Mouse (Mus musculus) layer of hippocampus, postnatal 36 days (tissue): ENCODE measurements around the gene Kif19a. TPM values are rescaled to one million over a fixed set of nuclear protein-coding genes. Genes with fewer than 3 reads are reported as not detected.
A peak's percentile ranks its signal among the peaks of the same experiment; 100 is the strongest.

Experiments used
- DNase-seq, 2 experiments: peaks; one replicate each; pipeline ENCODE4 v3.0.0; 2022
- total RNA-seq, 2 experiments: library from RNA; stranded (reverse); gene quantifications; 2 replicates each; pipeline ENCODE4 v1.2.3; 2021

Kif19a gene
- total RNA-seq, 2 experiments from 2014 or later = 4.0 to 6.1 TPM

DNA sequence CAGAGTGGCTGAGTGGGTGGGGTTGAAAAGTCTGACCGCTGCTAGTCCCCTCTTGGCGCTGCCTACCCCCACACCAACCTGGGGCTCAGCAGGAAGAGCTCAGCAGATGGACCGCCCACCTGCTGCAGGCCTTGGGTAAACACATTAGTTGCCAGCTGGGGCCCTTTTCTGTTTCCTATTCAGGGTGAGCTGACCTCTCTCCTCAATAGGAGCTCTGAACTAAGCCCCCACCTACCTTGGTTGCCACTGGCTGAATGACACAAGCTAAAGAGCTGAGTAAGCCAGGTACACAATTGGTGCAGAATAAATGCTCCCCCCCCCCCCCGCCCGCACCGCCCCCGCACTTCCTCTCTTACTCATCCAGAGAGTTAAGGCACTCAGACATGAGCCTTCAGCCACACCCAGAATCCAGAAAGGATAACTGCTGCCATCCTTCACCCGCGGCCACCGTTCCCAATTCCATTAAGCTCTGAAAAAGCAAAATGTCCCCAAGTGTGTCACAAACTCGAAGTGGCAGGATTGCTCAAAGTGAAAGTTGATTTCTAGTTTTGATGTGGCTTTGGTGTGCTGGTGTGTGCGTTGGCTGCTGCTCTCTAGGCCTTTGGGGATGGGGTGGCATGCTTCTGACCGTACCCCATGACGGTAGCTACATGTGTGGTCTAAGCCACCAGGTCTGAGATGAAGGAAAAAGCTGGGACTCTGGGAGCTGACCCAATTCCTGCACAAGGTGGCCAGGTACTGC is 42.7 kb downstream of the Kif19a start:
- DNase-seq = no peak

GRCm38 (mm10) chr11:114809371-114809770 is 44.2 kb downstream of the Kif19a start:
- no peak for DNase-seq

- no peak for DNase-seq
Measured at GRCm38 (mm10) chr11:114810344-114810743, 45.2 kb downstream of the Kif19a start.

DNA sequence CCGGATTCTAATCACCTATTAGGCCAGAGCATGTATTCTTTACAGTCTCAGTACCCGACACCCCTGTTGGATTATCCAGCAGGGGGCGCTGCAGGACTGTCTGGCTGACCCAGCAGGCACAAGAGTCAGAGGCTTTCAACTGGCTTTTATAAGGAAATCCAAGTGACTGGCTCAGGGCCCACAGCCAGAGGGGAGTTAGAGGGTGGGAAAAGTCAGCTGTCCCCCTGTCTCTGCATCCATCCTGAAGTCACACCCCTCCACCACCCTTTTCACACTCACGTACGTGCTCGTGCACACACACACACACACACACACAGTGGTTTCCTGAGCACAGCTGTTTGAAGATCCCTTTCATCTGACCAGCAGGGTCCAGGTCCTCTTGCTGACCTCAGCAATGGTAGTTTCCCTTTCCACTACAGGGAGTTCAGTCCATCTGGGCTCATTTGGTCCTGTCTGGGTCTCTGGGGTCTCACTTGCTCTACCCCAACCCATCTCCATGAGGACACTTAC is 47.6 kb downstream of the Kif19a start:
- DNase-seq = peak; percentile 85 to 91

- DNase-seq = no peak
Measured at GRCm38 (mm10) chr11:114814873-114815592, 49.8 kb downstream of the Kif19a start.

DNA sequence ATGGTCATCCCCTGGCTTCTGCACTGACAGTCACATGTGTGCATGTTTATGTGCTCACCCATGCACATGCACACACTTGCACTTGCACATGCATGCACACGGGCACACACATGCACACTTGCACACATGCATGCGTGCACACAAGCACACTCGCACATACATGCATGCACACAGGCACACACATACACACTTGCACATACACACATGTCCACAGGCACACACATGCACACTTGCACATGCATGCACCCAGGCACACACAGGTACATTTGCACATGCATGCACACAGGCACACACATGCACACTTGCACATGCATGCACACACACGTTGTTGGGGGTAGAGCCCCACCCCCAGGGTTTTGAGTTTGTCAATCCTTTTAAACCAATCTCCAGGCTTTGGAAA is 51.7 kb downstream of the Kif19a start:
- no peak for DNase-seq

DNA sequence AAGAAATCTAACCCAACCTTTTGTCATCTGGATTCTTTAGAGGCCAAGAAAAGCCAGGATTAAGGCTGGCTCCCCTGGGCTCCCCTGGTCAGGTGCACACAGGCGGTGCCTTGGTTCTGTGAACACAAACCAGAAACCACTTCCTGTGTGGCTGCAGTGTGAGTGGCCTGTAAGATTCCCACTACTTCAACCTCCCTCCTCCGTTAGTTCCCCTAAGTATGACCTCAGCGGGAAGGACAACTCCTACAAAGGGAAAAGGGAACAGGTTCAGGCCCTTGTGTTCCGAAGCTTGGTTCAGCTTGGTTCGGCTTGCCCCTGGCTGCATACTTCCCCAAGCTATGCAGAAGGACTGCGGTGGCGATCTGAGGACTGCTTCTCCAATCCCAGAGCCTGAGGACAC is 53.0 kb downstream of the Kif19a start:
- no peak for DNase-seq

DNA sequence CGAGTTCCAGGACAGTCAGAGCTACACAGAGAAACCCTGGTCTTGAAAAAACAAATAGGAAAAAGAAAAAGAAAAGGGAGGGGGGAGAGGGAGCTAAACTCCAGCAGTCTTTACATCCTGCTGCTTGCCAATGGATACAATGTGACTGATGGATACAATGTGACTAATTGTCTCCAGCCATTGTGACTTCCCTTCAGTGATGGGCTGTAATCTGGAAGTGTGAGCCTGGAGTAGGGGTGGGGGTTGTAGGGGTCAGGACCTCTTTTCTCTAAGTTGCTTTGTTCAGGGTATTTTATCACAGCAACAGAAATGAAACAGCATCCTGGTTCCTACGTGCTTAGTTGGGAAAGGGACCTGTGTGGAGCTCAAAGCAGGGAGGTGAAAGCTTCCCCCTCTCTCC is 53.9 kb downstream of the Kif19a start:
- no peak for DNase-seq

GRCm38 (mm10) chr11:114820444-114820843 is 55.3 kb downstream of the Kif19a start:
- no peak for DNase-seq

DNA sequence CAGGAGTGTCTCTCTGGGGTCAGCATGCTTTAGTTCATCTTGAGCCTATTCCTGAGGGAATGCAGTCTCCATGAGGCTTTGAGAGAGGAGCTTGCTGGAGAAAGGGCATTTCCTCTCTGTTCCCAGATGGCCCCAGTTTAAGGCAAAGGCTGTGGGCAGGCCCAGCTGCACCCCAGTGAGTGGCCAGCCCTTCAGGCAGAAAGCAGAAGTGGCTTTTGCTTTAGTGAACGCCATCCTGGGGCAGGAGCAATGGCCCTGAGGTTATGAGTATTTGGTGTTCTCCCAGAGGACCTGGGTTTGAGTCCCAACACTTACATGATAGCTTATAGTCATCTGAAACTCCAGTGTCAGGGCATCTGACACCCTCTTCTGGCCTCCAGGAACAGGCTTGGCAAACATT is 56.1 kb downstream of the Kif19a start:
- no peak for DNase-seq

DNA sequence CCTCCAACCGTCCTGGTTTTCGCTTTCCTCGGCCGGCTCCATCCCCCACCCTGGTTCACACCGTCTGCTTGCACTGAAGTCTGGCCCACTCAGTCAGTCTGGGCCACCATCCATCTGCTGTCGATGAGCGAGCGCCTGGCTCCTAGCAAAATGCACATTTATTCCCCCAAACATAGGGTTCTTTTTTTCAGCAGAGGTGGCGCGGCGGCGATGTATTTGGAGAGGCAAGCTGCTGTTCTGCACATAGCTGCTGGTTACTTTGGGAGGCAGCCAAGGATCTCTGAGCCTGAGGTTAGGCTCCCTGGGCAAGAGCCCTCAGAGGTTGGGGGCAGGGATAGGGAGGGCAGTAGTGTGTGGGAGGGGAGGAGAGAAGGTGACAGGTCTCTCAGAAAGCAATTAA is 57.5 kb downstream of the Kif19a start:
- DNase-seq = peak; percentile 77 to 84

DNA sequence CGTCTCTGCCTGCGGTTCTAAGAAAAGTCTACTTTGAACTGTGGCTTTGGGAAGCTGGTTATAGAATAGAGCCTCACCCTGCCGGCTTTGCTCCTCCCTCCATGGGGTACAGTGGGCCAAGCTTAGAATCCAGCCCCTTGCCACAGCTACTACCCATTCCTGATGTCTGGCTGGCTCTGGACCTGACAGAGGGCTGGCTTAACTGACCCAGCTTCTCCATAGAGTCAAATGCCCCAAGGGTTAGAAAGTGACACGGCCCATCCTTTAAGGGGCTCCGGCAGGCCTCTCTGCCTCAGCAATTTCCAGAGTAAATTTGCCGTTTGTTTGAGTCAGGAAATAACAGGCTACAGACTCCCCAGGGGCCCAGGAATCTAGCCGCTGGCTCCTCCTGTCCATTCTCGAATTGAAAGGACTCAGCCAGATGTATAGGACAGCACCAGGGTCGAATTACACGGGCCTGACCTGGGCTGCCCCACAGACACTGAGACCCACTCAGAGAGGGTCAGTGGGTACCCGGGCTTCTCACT is 58.1 kb downstream of the Kif19a start:
- no peak for DNase-seq

GRCm38 (mm10) chr11:114826686-114827085 is 61.5 kb downstream of the Kif19a start:
- DNase-seq = no peak

DNA sequence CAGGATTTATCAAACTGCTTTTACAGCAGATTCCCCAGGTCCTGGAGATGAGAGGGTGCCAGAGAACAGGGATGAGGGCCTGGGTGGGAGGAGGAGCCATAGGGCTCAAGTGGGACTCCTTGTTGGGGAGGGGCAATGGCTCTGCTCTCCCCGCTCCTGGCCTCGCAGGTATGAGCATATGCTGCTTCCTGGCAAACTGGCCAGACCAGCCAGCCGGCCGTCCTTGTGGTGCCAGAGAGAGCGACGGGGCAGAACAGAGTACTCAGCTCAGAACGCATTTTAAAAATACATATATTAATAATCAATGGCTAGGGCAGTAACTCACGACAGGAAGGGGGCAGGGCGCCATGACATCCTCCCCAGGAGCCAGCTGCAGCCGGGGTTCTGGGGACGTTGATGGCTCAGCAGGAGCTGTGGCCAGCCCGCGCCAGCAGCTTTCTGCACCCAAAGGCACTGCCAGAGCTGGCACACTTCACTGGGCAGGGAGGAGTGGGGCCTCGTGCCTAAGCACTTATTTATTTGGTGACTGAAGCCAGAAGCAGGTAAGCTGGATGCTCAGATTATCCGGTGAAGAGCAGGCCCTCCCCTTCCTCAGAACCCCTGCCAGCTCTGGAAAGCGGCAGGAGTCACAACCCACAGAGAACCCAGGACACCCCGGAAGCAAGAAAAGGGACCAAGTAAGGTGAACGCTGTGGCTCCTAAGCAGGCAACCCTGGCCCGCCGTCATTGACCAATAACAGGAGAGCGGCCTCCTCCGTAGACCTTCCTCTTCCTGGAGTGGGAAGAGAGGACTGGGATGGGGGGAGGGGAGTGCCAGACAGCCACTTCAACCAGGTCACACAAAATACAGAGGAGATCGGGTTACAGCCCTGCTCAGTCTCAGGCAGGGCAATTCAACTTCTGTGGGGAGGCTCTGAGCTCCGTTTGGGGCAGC is 64.6 kb downstream of the Kif19a start:
- no peak for DNase-seq

GRCm38 (mm10) chr11:114830433-114830773 is 65.2 kb downstream of the Kif19a start:
- DNase-seq = no peak

DNA sequence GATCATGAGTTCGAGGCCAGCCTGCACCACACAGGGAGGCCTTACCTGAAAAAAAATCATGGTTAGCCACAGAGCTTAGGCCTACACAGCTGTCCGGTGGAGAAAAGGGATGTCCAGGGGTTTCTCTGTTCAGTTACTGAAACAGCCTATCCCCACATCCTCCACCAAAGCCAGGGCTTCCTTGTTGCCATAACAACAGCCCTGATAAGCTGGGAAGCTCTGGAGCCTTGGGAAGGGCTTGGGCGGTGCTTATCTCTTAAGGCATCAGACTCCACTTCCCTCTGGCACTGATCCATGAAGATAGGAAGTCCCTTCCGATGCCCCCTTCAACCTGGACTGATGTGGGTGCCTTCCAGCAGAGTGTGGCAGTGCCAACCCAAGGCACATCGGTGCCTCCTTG is 68.0 kb downstream of the Kif19a start:
- no peak for DNase-seq

Other genes starting within 250 kb of the Kif19a start
- gene Rpl38, start 96.9 kb upstream of the Kif19a start, total RNA-seq = 100 to 1,000 TPM; 846 to 926 TPM
- gene Ttyh2, start 90.0 kb upstream of the Kif19a start, total RNA-seq = 10 to 100 TPM; 29.5 to 30.6 TPM
- gene Dnaic2, start 38.0 kb upstream of the Kif19a start, total RNA-seq = 1 to 10 TPM in 1 of 2 experiments, under 1 TPM in 1; 0.99 to 1.9 TPM
- gene Btbd17, start 30.6 kb downstream of the Kif19a start, total RNA-seq = 10 to 100 TPM; 24.1 to 24.6 TPM
- not detected for gene Gpr142, start 33.5 kb downstream of the Kif19a start, total RNA-seq
- 1 to 10 TPM; 3.6 to 5.1 TPM for gene Gprc5c, start 85.8 kb downstream of the Kif19a start, total RNA-seq
- under 1 TPM; 0.40 to 0.56 TPM for gene Cd300a, start 124.7 kb downstream of the Kif19a start, total RNA-seq
- gene Cd300lb, start 169.0 kb downstream of the Kif19a start, total RNA-seq = not detected
- not detected for gene Cd300c, start 203.8 kb downstream of the Kif19a start, total RNA-seq
- gene Cd300ld, start 224.5 kb downstream of the Kif19a start, total RNA-seq = under 1 TPM in 1 of 2 experiments, not detected in 1; 0.20 TPM
- gene Cd300c2, start 236.5 kb downstream of the Kif19a start, total RNA-seq = 1 to 10 TPM; 3.3 to 3.7 TPM